Mouse (Mus musculus): ENCODE data around the gene Gm8050. TPM values are rescaled to one million over a fixed set of nuclear protein-coding genes. Genes with fewer than 3 reads are reported as not detected.
"Not testable (repeated sequence)": the region's sequence is repeated elsewhere in the genome, so short reads cannot be mapped to it uniquely, and the experiment has no call there.

Gene Gm8050
- polyA plus RNA-seq (2014; fragmentation: Nextera tagmentation; extraction: Ambion mirVana) = 0.23 TPM in 1 of 2 replicates, not detected in the other

DNA sequence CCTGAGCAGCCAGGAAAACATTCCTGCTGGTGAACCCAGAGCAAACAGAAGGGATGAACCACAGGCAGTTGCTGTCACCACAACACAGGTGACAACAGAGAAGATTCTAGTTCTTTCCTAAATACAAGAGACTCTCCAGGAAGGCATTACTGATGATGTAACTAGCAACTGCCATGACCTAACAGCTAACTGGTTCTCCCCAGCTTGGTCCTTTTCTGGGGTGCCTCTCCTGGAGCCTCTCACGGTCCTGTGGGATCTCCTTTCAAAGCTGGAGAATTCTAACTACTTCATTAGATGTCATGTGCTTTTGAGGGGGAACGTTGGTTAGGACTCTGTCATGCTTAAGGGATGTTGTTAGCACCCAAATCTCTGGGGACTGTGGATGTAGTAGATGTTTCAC is at the start of gene Gm8050:
Gm8050 (minus strand) TSS at position 101 of the 400 bp plus-strand sequence.
- not testable (repeated sequence) for H3K4me2 ChIP-seq (replicated peaks); H3K27me3 ChIP-seq (ENCODE audit: control insufficient read depth, insufficient read depth, low read length); H3K27ac ChIP-seq; DNase-seq (ENCODE audit: low spot score); H3K9ac ChIP-seq; H3K4me1 ChIP-seq (replicated peaks; ENCODE audit: control insufficient read depth, insufficient read depth, low read length); H3K9me3 ChIP-seq (ENCODE audit: control insufficient read depth, low read length); H3K4me3 ChIP-seq (replicated peaks; ENCODE audit: low read length); H3K36me3 ChIP-seq (replicated peaks; ENCODE audit: control insufficient read depth, insufficient read depth); ATAC-seq (ENCODE audit: low FRiP score)
- WGBS = no CpG with 5 or more reads among the region's 2 CpGs

DNA sequence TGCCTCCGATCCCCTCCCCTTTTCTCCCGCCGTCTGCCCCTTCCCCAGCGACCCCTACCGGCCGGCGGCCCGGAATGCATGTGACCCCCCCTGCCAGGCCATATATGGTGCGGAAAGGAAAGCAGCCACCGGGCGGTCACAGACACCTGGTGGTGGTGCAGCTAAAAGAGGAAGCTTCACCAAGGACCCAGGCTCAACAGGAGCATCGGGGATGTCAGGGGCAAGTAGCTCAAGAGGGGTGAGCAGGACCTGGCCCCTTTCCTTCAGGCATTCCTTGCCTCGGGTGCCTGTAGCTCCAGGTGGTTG is 37.1 kb upstream of the Gm8050 start:
- Histone ChIP-seq H3K4me2 (replicated peaks) (peak overlapping the region; percentile 39), H3K9ac (0 out of 2 replicates have a peak overlapping the region, but pooled peaks have one; percentile 58), H3K4me3 (replicated peaks; ENCODE audit: low read length) (peak overlapping the region; percentile 39)
- ATAC-seq (ENCODE audit: low FRiP score); H3K4me1 ChIP-seq (replicated peaks; ENCODE audit: control insufficient read depth, insufficient read depth, low read length); H3K9me3 ChIP-seq (ENCODE audit: control insufficient read depth, low read length); DNase-seq (ENCODE audit: low spot score); H3K27ac ChIP-seq; H3K27me3 ChIP-seq (ENCODE audit: control insufficient read depth, insufficient read depth, low read length); H3K36me3 ChIP-seq (replicated peaks; ENCODE audit: control insufficient read depth, insufficient read depth): not testable (repeated sequence)
- whole genome bisulfite sequencing = 0% methylated on average over 3 of the region's 13 CpGs

DNA sequence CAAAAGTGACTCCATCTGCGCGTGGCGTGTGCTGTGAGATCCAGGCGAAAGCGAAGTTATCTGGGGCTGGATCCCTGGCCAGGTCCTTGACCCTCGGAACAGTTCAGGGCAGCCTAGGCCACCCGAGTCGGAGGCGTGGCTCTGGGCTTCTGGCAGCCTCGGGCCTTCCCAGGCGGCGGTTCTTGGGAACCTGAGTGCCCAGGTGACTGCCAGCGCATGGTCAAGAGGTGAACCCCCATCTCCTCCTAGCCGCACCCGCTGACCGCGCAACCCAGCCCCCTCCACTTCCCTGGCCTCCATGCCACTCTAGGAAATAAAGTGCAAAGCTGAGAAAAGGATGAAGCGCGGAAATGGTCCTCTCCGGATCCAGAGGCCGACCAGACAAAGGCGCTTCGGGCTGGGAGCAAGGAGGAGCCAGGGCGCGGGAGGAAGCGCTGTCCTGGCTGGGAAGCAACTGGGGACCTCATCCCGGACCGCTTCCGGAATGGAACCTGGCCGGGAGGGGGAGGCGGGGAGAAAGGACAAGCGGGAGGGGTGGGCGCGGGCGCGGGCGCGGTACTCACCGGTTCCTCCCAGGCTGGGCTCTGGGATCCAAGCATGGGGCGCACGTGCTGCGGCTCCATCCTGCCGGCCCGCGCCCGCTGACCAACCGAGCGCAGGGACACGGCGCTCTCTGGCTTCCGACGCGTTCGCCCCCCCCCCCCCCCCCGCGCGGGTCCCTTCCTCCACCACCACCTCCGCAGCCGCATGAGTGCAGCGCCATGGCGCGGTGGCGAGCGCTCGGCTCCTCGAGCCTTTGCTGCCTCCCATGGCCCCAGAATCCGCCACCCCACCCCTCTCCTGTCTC is 36.6 kb upstream of the Gm8050 start:
- DNase-seq (ENCODE audit: low spot score) = peak; percentile 22
- H3K4me1 ChIP-seq (replicated peaks; ENCODE audit: control insufficient read depth, insufficient read depth, low read length); ATAC-seq (ENCODE audit: low FRiP score); H3K27me3 ChIP-seq (ENCODE audit: control insufficient read depth, insufficient read depth, low read length); H3K9me3 ChIP-seq (ENCODE audit: control insufficient read depth, low read length); H3K36me3 ChIP-seq (replicated peaks; ENCODE audit: control insufficient read depth, insufficient read depth): not testable (repeated sequence)
- H3K27ac ChIP-seq = peak overlapping the region; percentile 32; the same call in 1 of the 2 replicates
- peak overlapping the region; percentile 58 for H3K9ac ChIP-seq
- peak overlapping the region; percentile 39 for H3K4me3 ChIP-seq (replicated peaks; ENCODE audit: low read length)
- 3% methylated on average over 9 of the region's 67 CpGs for WGBS
- H3K4me2 ChIP-seq (replicated peaks) = peak overlapping the region; percentile 47

DNA sequence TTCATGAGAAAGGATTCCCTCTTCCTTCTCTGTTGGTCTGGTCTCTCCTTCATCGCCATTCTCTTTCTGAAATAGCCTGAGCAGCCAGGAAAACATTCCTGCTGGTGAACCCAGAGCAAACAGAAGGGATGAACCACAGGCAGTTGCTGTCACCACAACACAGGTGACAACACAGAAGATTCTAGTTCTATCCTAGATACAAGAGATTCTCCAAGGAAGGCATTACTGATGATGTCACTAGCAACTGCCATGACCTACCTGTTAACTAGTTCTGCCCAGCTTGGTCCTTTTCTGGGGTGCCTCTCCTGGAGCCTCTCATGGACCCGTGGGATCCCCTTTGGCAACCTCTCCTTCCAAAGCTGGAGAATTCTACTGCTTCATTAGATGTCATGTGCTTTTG is 22.2 kb upstream of the Gm8050 start, which contains the start of gene Gm3636:
Gm3636 (minus strand) TSS at position 101 of the 400 bp plus-strand sequence.
- H3K27ac ChIP-seq; H3K36me3 ChIP-seq (replicated peaks; ENCODE audit: control insufficient read depth, insufficient read depth); H3K27me3 ChIP-seq (ENCODE audit: control insufficient read depth, insufficient read depth, low read length); H3K9ac ChIP-seq; H3K4me2 ChIP-seq (replicated peaks); H3K4me3 ChIP-seq (replicated peaks; ENCODE audit: low read length); H3K9me3 ChIP-seq (ENCODE audit: control insufficient read depth, low read length); H3K4me1 ChIP-seq (replicated peaks; ENCODE audit: control insufficient read depth, insufficient read depth, low read length); ATAC-seq (ENCODE audit: low FRiP score); DNase-seq (ENCODE audit: low spot score): not testable (repeated sequence)
- WGBS = no CpG with 5 or more reads among the region's 2 CpGs

DNA sequence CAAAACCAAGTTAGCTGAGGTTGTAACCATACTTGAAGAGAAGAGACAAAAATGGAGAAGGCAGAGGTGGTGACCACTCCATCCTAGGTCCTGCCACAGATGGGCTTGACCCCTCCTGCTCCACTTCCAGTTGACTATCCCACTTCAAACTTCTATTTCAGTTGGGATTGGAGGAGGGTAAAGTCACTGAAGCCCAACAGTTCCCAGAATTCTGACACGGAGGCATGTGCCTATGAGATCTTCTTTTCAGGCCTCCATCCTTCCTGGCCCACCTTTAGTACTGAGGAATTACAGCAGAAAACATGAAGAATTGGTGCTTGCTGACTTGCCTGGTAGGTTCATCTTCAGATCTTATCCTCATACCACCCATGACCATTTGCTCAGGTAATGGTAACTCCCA is 36.0 kb downstream of the Gm8050 start, which contains the start of gene Gm10251:
Gm10251 (minus strand) TSS at position 101 of the 400 bp plus-strand sequence.
- not testable (repeated sequence) for H3K27me3 ChIP-seq (ENCODE audit: control insufficient read depth, insufficient read depth, low read length); H3K27ac ChIP-seq; H3K4me1 ChIP-seq (replicated peaks; ENCODE audit: control insufficient read depth, insufficient read depth, low read length); H3K36me3 ChIP-seq (replicated peaks; ENCODE audit: control insufficient read depth, insufficient read depth); H3K9ac ChIP-seq; H3K4me3 ChIP-seq (replicated peaks; ENCODE audit: low read length); H3K4me2 ChIP-seq (replicated peaks); DNase-seq (ENCODE audit: low spot score); ATAC-seq (ENCODE audit: low FRiP score); H3K9me3 ChIP-seq (ENCODE audit: control insufficient read depth, low read length)
- no CpG with 5 or more reads among the region's 1 CpGs for WGBS

Other genes starting within 250 kb of the Gm8050 start
- gene Gm8356, start 183.0 kb downstream of the Gm8050 start, polyA plus RNA-seq (2014; fragmentation: Nextera tagmentation; extraction: Ambion mirVana) = not detected in 2 replicates
- 0.30 and 0.52 TPM in 2 replicates for gene Gm3629, start 129.6 kb downstream of the Gm8050 start, polyA plus RNA-seq (2014; fragmentation: Nextera tagmentation; extraction: Ambion mirVana)
- not detected in 2 replicates for gene Gm3460, start 97.8 kb downstream of the Gm8050 start, polyA plus RNA-seq (2014; fragmentation: Nextera tagmentation; extraction: Ambion mirVana)
- gene Gm10251, start 36.1 kb downstream of the Gm8050 start, polyA plus RNA-seq (2014; fragmentation: Nextera tagmentation; extraction: Ambion mirVana) = not detected in 2 replicates
- gene Gm3636, start 22.1 kb upstream of the Gm8050 start, polyA plus RNA-seq (2014; fragmentation: Nextera tagmentation; extraction: Ambion mirVana) = 16.9 and 18.9 TPM in 2 replicates
- gene Gm8362, start 54.2 kb upstream of the Gm8050 start, polyA plus RNA-seq (2014; fragmentation: Nextera tagmentation; extraction: Ambion mirVana) = not detected in 2 replicates
- gene Gm3642, start 120.1 kb upstream of the Gm8050 start, polyA plus RNA-seq (2014; fragmentation: Nextera tagmentation; extraction: Ambion mirVana) = not detected in 2 replicates
- gene Gm3667, start 169.7 kb upstream of the Gm8050 start, polyA plus RNA-seq (2014; fragmentation: Nextera tagmentation; extraction: Ambion mirVana) = 11.7 and 13.4 TPM in 2 replicates